Mouse (Mus musculus) neural tube, postnatal 0 days (tissue): ENCODE results near the gene Olfr191. TPM values are rescaled to one million over a fixed set of nuclear protein-coding genes. Genes with fewer than 3 reads are reported as not detected.

Experiments
- polyA plus RNA-seq: library from polyadenylated mRNA; unstranded; fragments of >200 nt; fragmentation: Nextera tagmentation; extraction: Ambion mirVana; gene quantifications from 2 replicates; pipeline ENCODE4 v1.2.1, GENCODE M21; 2015

The Olfr191 gene
- not detected in 2 replicates for polyA plus RNA-seq

GRCm38 (mm10) chr16:59089722-59090121, at the start of gene Olfr191:
Olfr191 (minus strand) TSS chr16:59089822.

GRCm38 (mm10) chr16:59120969-59121368, 31.3 kb upstream of the Olfr191 start, which contains the start of gene Olfr194:
Olfr194 (minus strand) TSS chr16:59121069.

GRCm38 (mm10) chr16:59111781-59112180, 22.2 kb upstream of the Olfr191 start, which contains the start of gene Olfr193:
Olfr193 (minus strand) TSS chr16:59111881.

GRCm38 (mm10) chr16:59077905-59078304, 11.7 kb downstream of the Olfr191 start, which contains the start of gene Olfr190:
Olfr190 (minus strand) TSS chr16:59078005.

DNA sequence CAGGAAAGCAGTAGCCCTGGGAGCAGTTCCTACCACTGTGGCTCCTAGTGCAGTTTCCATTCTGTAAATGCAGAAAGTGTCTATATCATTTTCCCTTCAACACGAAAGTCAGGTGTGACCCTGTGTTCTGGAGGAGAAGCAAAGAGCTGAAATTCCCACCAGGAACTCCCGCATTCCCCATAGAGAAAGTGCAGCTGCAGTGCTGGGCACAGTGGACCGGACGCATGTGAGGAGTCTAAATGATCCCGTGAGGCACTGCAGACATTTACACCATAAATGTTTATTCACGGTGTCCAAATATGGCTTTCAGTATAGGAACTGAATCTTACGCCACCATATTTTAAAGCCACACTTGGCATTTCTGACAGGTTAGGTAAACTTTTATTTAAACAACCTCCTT, 49.9 kb downstream of the Olfr191 start, which contains the start of gene Olfr187:
TSS of gene Olfr187 (minus strand) at position 58 of the 400 bp plus-strand sequence.

Other genes with a start within 250 kb of the Olfr191 start
- gene Olfr177, start 215.1 kb downstream of the Olfr191 start, polyA plus RNA-seq: not detected in 2 replicates
- not detected in 2 replicates for gene Olfr178, start 197.8 kb downstream of the Olfr191 start, polyA plus RNA-seq
- not detected in 2 replicates for gene Olfr181, start 161.1 kb downstream of the Olfr191 start, polyA plus RNA-seq
- not detected in 2 replicates for gene Olfr180, start 160.4 kb downstream of the Olfr191 start, polyA plus RNA-seq
- not detected in 2 replicates for gene Olfr183, start 94.5 kb downstream of the Olfr191 start, polyA plus RNA-seq
- gene Olfr186, start 59.5 kb downstream of the Olfr191 start, polyA plus RNA-seq: not detected in 2 replicates
- gene Olfr187, start 50.1 kb downstream of the Olfr191 start, polyA plus RNA-seq: not detected in 2 replicates
- not detected in 2 replicates for gene Olfr190, start 11.8 kb downstream of the Olfr191 start, polyA plus RNA-seq
- not detected in 2 replicates for gene Olfr193, start 22.1 kb upstream of the Olfr191 start, polyA plus RNA-seq
- not detected in 2 replicates for gene Olfr194, start 31.2 kb upstream of the Olfr191 start, polyA plus RNA-seq
- gene Olfr195, start 57.2 kb upstream of the Olfr191 start, polyA plus RNA-seq: not detected in 2 replicates
- gene Olfr196, start 80.6 kb upstream of the Olfr191 start, polyA plus RNA-seq: not detected in 2 replicates
- gene Olfr198, start 113.7 kb upstream of the Olfr191 start, polyA plus RNA-seq: not detected in 2 replicates
- gene Olfr199, start 129.9 kb upstream of the Olfr191 start, polyA plus RNA-seq: not detected in 2 replicates
- not detected in 2 replicates for gene Olfr201, start 182.8 kb upstream of the Olfr191 start, polyA plus RNA-seq
- gene Olfr202, start 197.0 kb upstream of the Olfr191 start, polyA plus RNA-seq: not detected in 2 replicates
- not detected in 2 replicates for gene Olfr203, start 209.1 kb upstream of the Olfr191 start, polyA plus RNA-seq
- not detected in 2 replicates for gene Olfr204, start 228.4 kb upstream of the Olfr191 start, polyA plus RNA-seq
- gene Olfr205, start 241.3 kb upstream of the Olfr191 start, polyA plus RNA-seq: not detected in 2 replicates